11 mouse cellular contexts compared by ENCODE assay signal in genomic region chr5:32994471-32994870, GRCm38 (mm10).
"Had no signal": no experiment of that assay in that cellular context is flagged by ENCODE, and none has a peak within 500 bp of the region (broad histone marks: within the 10 kb centered on the region; RNA-seq: fewer than 3 reads in every experiment).

No protein-coding gene starts in this region.

- H3K9ac ChIP-seq: liver, embryonic 14.5 days; midbrain, embryonic 12.5 days had no signal

- DNase-seq: kidney, adult 18-20 months; kidney, postnatal 10 days; kidney, postnatal 4 days; layer of hippocampus, postnatal 36 days; lung, adult 18-20 months; right cerebral cortex, postnatal 4 days; spleen, adult 18-20 months; thymus, postnatal 36 days had no signal

- H3K27ac ChIP-seq: liver, embryonic 14.5 days; midbrain, embryonic 12.5 days had no signal

- H3K4me3 ChIP-seq: midbrain, embryonic 12.5 days had no signal

- H3K9me3 ChIP-seq: midbrain, embryonic 12.5 days had no signal

- ATAC-seq: midbrain, embryonic 16.5 days had no signal

- H3K4me2 ChIP-seq: midbrain, embryonic 12.5 days had no signal
